Mouse (Mus musculus): Measurements from ENCODE around the gene Fastkd3. TPM values are rescaled to one million over a fixed set of nuclear protein-coding genes. Genes with fewer than 3 reads are reported as not detected.

Gene Fastkd3
- polyA plus RNA-seq, 3 experiments from 2014 or later: 23.4 to 28.5 (median 25.7) TPM

- no peak for ATAC-seq
Observed at GRCm38 (mm10) chr13:68607652-68608405, 25.8 kb downstream of the Fastkd3 start.

- no peak for ATAC-seq
Observed at GRCm38 (mm10) chr13:68622792-68623191, 40.8 kb downstream of the Fastkd3 start.

GRCm38 (mm10) chr13:68627041-68627440 lies 45.0 kb downstream of the Fastkd3 start:
- ATAC-seq: no peak

Other genes starting within 250 kb of the Fastkd3 start
- 10 to 100 TPM; 17.6 to 21.8 (median 21.7) TPM for gene Mtrr, start 85 bp upstream of the Fastkd3 start, polyA plus RNA-seq (2017; shearing (Covaris generic))
- gene 1700001L19Rik, start 15.2 kb downstream of the Fastkd3 start, polyA plus RNA-seq (2017; shearing (Covaris generic)): not detected